Mouse (Mus musculus) hindbrain, embryonic 16.5 days (tissue): ENCODE results near the gene Ms4a6d. TPM values are rescaled to one million over a fixed set of nuclear protein-coding genes. Genes with fewer than 3 reads are reported as not detected.

Experiments used
- ATAC-seq: fragments of 200-750 bp; cut with Nextera tagmentation; 2 replicates; pipeline ENCODE4 v1.8.0; 2017; ENCODE audit warnings: moderate TSS enrichment, moderate library complexity
- H3K27ac ChIP-seq: fragments of 300-500 bp; sonication (generic); 2 replicates; pipeline ENCODE4 v1.5.1; 2014; ENCODE audit warnings: low read depth, mild to moderate bottlenecking, control low read depth, low read length, moderate library complexity
- H3K27me3 ChIP-seq: fragments of 300-500 bp; sonication (generic); replicated peaks from 2 replicates; pipeline ENCODE4 v1.6.1; 2014; ENCODE audit warnings: low read length; ENCODE audit not compliant: control insufficient read depth, insufficient read depth
- H3K36me3 ChIP-seq: fragments of 300-500 bp; sonication (generic); 2 replicates; pipeline ENCODE4 v1.6.1; 2014; ENCODE audit warnings: mild to moderate bottlenecking, low read length, moderate library complexity, mixed read lengths; ENCODE audit not compliant: control insufficient read depth, insufficient read depth
- H3K4me1 ChIP-seq: fragments of 300-500 bp; sonication (generic); 2 replicates; pipeline ENCODE4 v1.6.1; 2014; ENCODE audit warnings: low read depth, low read length; ENCODE audit not compliant: control insufficient read depth, insufficient read depth
- H3K4me2 ChIP-seq: fragments of 300-500 bp; sonication (generic); 2 replicates; pipeline ENCODE4 v1.6.1; 2014; ENCODE audit warnings: mild to moderate bottlenecking, low read length, control low read depth, moderate library complexity
- H3K4me3 ChIP-seq: fragments of 300-500 bp; sonication (generic); 2 replicates; pipeline ENCODE4 v1.5.1; 2014; ENCODE audit warnings: mild to moderate bottlenecking, low read length, control low read depth, moderate library complexity
- H3K9ac ChIP-seq: fragments of 300-500 bp; sonication (generic); 2 replicates; pipeline ENCODE4 v1.6.1; 2014; ENCODE audit warnings: low read depth, mild to moderate bottlenecking, control low read depth, low read length, moderate library complexity
- H3K9me3 ChIP-seq: fragments of 300-500 bp; sonication (generic); 2 replicates; pipeline ENCODE4 v1.6.1; 2014; ENCODE audit warnings: mild to moderate bottlenecking, low read length, moderate library complexity; ENCODE audit not compliant: control insufficient read depth
- WGBS: fragments of 180-500 bp; shearing (Covaris S2); extraction: QIAGEN DNeasy Blood & Tissue Kit; methylation state at CpG from one replicate; pipeline ENCODE4 v1.1.7; 2014; 5-methylcytosine and 5-hydroxymethylcytosine counted together
- polyA plus RNA-seq: library from polyadenylated mRNA; unstranded; fragments of >200 nt; fragmentation: Nextera tagmentation; extraction: Ambion mirVana; gene quantifications from 2 replicates; pipeline ENCODE4 v1.2.1, GENCODE M21; 2015

The Ms4a6d gene
- polyA plus RNA-seq = 1.9 and 2.1 TPM in 2 replicates

- no peak for ATAC-seq
- H3K27ac ChIP-seq = no peak within 1 kb of the TSS
- no peak within 1 kb of the TSS for H3K9ac ChIP-seq
- H3K4me1 ChIP-seq = no peaks in the 10 kb centered on the region
- H3K4me2 ChIP-seq = no peak within 1 kb of the TSS
- WGBS = 94% methylated on average over 2 of the region's 2 CpGs
- H3K9me3 ChIP-seq = no peaks in the 10 kb centered on the region
- H3K4me3 ChIP-seq = no peak within 1 kb of the TSS
- H3K36me3 ChIP-seq = no peaks in the 10 kb centered on the region
- H3K27me3 ChIP-seq = no peaks in the 10 kb centered on the region
Observed at GRCm38 (mm10) chr19:11604603-11605002, at the start of gene Ms4a6d. TSS of gene Ms4a6d (minus strand) at chr19:11604849.

DNA sequence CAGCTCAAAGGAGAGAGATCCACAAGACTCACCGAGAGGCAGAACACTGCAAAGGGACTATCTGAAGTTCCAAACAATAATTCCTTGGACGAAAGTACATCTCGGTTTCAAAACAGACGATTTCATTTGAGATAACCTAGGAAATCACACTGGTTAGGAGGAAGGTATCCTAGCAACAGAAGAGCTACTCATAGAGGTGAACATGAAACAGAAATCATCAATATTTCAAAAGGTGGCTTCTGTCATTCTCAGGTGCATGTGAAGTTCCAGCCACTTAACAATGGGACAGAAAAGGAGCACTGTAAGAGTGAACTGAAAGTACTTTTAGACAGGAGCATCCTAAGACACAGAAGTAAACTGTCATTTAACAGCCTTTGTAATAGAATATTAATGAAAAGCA lies 44.9 kb upstream of the Ms4a6d start:
- Histone ChIP-seq H3K27ac (no peak overlapping the region), H3K4me2 (no peak overlapping the region), H3K36me3 (no peaks in the 10 kb centered on the region), H3K9me3 (no peaks in the 10 kb centered on the region), H3K27me3 (no peaks in the 10 kb centered on the region), H3K9ac (no peak overlapping the region), H3K4me1 (no peaks in the 10 kb centered on the region), H3K4me3 (no peak overlapping the region)
- 74% methylated on average over 4 of the region's 4 CpGs for WGBS
- ATAC-seq = no peak

DNA sequence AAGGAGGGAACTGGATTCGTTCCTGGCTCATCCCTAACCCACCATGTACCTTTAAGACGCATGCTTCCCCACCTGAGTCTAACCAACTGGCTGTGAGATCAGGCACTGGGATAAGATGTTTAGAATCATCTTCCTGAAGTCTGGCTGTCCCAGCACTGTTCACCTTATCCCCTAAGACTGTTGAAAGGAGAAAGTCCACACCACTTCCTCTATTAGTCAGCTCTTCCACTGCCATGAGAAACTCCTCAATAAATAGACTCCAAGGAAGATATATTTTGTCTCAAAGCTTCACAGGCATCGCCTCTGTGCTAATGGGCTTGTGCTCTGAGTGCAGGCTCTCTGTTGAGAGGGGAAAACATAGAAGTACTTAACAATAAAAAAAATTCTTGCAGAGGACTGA lies 41.5 kb upstream of the Ms4a6d start:
- H3K4me1 ChIP-seq = no peaks in the 10 kb centered on the region
- H3K4me3 ChIP-seq = no peak overlapping the region
- WGBS = 86% methylated on average over 3 of the region's 3 CpGs
- H3K9me3 ChIP-seq = no peaks in the 10 kb centered on the region
- H3K4me2 ChIP-seq = no peak overlapping the region
- no peaks in the 10 kb centered on the region for H3K36me3 ChIP-seq
- ATAC-seq = no peak
- no peak overlapping the region for H3K9ac ChIP-seq
- no peaks in the 10 kb centered on the region for H3K27me3 ChIP-seq
- no peak overlapping the region for H3K27ac ChIP-seq

DNA sequence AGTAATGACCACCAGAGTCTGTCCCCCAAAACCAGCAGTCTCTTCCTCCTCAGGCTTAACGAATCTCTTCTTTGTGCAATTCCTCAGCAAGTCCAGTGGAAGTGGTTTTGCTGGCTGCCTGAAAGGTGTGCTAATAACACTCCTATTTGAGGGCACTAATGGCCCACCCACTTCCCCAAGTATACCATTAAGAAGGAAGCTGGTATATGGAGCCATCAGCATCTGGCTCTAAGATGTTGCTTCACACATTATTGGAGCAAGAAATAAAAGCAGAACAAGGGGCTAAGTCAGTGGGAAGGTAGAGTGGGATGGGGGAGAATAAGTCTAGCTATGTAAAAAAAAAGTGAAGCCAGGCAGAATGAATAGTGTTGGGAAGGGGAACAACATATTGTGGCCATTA lies 36.1 kb upstream of the Ms4a6d start, which contains the start of gene Ms4a3:
TSS of gene Ms4a3 (minus strand) at position 120 of the 400 bp plus-strand sequence.
- no peak within 1 kb of the TSS for H3K4me3 ChIP-seq
- H3K4me2 ChIP-seq = no peak within 1 kb of the TSS
- 100% methylated on average over 1 of the region's 1 CpGs for WGBS
- H3K27ac ChIP-seq = no peak within 1 kb of the TSS
- no peaks in the 10 kb centered on the region for H3K4me1 ChIP-seq
- H3K36me3 ChIP-seq = no peaks in the 10 kb centered on the region
- H3K9ac ChIP-seq = no peak within 1 kb of the TSS
- no peaks in the 10 kb centered on the region for H3K27me3 ChIP-seq
- H3K9me3 ChIP-seq = no peaks in the 10 kb centered on the region
- ATAC-seq = no peak

DNA sequence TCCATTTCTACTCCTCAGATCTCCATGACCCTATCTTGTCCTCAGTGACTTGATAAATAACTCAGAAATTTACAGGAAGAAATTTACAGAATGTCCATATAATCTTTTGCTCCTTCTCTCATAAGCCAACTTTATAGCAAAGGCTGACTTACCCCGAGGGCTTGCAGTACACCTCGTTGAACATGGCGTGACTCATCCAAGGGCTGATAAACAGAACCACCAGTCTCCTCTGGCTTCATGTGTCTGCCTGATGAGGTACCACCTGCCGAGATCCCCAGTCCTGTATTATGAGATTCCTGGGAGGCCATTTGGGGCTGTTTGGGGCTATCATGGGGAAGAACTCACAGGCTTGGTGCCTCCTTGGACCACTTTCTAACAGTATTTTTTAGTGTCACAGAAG lies 34.4 kb upstream of the Ms4a6d start:
- ATAC-seq = no peak

GRCm38 (mm10) chr19:11635572-11635971 lies 30.9 kb upstream of the Ms4a6d start:
- Histone ChIP-seq H3K9ac (no peak overlapping the region), H3K27me3 (no peaks in the 10 kb centered on the region), H3K4me3 (no peak overlapping the region), H3K4me1 (no peaks in the 10 kb centered on the region), H3K9me3 (no peaks in the 10 kb centered on the region), H3K4me2 (no peak overlapping the region), H3K36me3 (no peaks in the 10 kb centered on the region), H3K27ac (no peak overlapping the region)
- 89% methylated on average over 5 of the region's 5 CpGs for WGBS
- ATAC-seq = no peak

More for the DNA sequence above, 34.4 kb upstream of the Ms4a6d start:
- no peak overlapping the region for H3K9ac ChIP-seq
- no peak overlapping the region for H3K4me3 ChIP-seq
- H3K9me3 ChIP-seq = no peaks in the 10 kb centered on the region
- no peak overlapping the region for H3K4me2 ChIP-seq
- 82% methylated on average over 4 of the region's 4 CpGs for WGBS
- no peaks in the 10 kb centered on the region for H3K27me3 ChIP-seq
- H3K27ac ChIP-seq = no peak overlapping the region
- H3K4me1 ChIP-seq = no peaks in the 10 kb centered on the region
- H3K36me3 ChIP-seq = no peaks in the 10 kb centered on the region

GRCm38 (mm10) chr19:11634330-11634729 lies 29.7 kb upstream of the Ms4a6d start:
- WGBS = 78% methylated on average over 2 of the region's 2 CpGs
- Histone ChIP-seq H3K4me3 (no peak overlapping the region), H3K27ac (no peak overlapping the region), H3K4me2 (no peak overlapping the region), H3K9me3 (no peaks in the 10 kb centered on the region), H3K4me1 (no peaks in the 10 kb centered on the region), H3K36me3 (no peaks in the 10 kb centered on the region), H3K27me3 (no peaks in the 10 kb centered on the region), H3K9ac (no peak overlapping the region)
- no peak for ATAC-seq

DNA sequence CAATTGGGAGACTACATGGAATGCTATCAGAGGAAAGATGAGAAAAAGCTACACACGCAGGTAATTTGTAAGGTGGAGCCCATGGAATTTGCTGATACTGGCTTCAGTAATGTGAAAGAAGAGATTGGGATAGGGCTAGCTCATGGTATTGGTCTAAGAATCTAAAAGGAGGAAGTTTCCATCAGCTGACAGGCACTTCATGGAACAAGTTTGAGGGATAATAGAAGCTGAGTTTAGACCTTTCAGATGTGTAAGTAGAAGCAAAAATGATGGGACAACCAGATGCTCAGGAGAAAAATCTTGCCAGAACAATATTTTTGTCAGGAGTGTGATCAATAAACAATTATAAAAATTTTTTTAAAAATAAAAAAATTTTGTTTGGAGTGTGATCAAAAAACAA lies 29.1 kb upstream of the Ms4a6d start:
- 85% methylated on average over 1 of the region's 1 CpGs for WGBS
- no peak overlapping the region for H3K9ac ChIP-seq
- no peak for ATAC-seq

DNA sequence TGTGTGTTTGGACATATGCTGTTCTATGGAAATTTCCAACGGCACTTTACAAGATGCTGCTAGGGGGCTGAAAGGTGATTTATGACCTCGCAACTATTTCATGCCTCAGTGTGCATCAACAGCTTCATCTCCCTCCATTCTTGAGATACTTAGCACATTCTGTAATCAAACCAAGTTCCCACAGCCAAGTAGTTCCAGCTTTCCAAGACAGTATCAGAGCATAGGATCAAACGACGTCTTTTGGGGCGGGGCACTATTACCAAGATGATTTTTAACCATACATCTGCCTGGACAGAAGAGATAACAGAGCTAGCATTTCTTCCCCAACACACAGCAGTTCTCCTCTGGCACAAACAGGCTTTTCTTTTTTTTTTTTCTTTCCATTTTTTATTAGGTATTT lies 20.6 kb upstream of the Ms4a6d start:
- WGBS = 79% methylated on average over 5 of the region's 5 CpGs
- Histone ChIP-seq H3K36me3 (no peaks in the 10 kb centered on the region), H3K27ac (no peak overlapping the region), H3K9ac (no peak overlapping the region), H3K4me2 (no peak overlapping the region), H3K9me3 (no peaks in the 10 kb centered on the region), H3K27me3 (no peaks in the 10 kb centered on the region), H3K4me1 (no peaks in the 10 kb centered on the region), H3K4me3 (no peak overlapping the region)
- no peak for ATAC-seq

More for the DNA sequence above, 29.1 kb upstream of the Ms4a6d start:
- Histone ChIP-seq H3K27ac (no peak overlapping the region), H3K9me3 (no peaks in the 10 kb centered on the region), H3K4me1 (no peaks in the 10 kb centered on the region), H3K36me3 (no peaks in the 10 kb centered on the region), H3K27me3 (no peaks in the 10 kb centered on the region), H3K4me3 (no peak overlapping the region), H3K4me2 (no peak overlapping the region)

GRCm38 (mm10) chr19:11624800-11625199 lies 20.2 kb upstream of the Ms4a6d start:
- H3K27ac ChIP-seq = no peak overlapping the region
- H3K27me3 ChIP-seq = no peaks in the 10 kb centered on the region
- H3K9me3 ChIP-seq = no peaks in the 10 kb centered on the region
- ATAC-seq = no peak
- H3K9ac ChIP-seq = no peak overlapping the region
- no peak overlapping the region for H3K4me2 ChIP-seq
- H3K36me3 ChIP-seq = no peaks in the 10 kb centered on the region
- H3K4me1 ChIP-seq = no peaks in the 10 kb centered on the region
- no peak overlapping the region for H3K4me3 ChIP-seq
